Mouse (Mus musculus) gastrocnemius, postnatal 14 days (tissue): ENCODE results near the gene Zfp143. TPM values are rescaled to one million over a fixed set of nuclear protein-coding genes. Genes with fewer than 3 reads are reported as not detected.
"Not testable (repeated sequence)": the region's sequence is repeated elsewhere in the genome, so short reads cannot be mapped to it uniquely, and the experiment has no call there.

Experiments
- DNase-seq: peaks from one replicate; pipeline ENCODE4 v3.0.0; 2021; ENCODE audit warnings: mixed read lengths
- intact Hi-C: fragments of 180-260 bp; cut with DNase I; formaldehyde crosslinking; loops from one replicate; pipeline ENCODE4 v1.15.1; 2025; ENCODE audit warnings: low total_unique reads
- long read RNA-seq, 2 experiments: library from polyadenylated mRNA; stranded (forward); transcript quantifications; one replicate each; pipeline ENCODE4 v2.0.0; 2021
- total RNA-seq, 2 experiments: library from RNA; stranded (reverse); gene quantifications; 2 replicates each; pipeline ENCODE4 v1.2.3; 2021

Gene Zfp143
- total RNA-seq, result 1 to 10 TPM; 7.0 to 7.9 TPM
- long read RNA-seq, experiment 1, partial matches to known transcripts, result 0 of 7 reads
- long read RNA-seq, experiment 1, other reads (novel, unspliced or antisense), result 0 of 7 reads
- long read RNA-seq, experiment 2, partial matches to known transcripts, result 0 of 5 reads
- long read RNA-seq, experiment 2, other reads (novel, unspliced or antisense), result 0 of 5 reads

- intact Hi-C loops, result no loop called here
- DNase-seq, result peak; percentile 99
Measured at GRCm38 (mm10) chr7:110061199-110061751, at the start of gene Zfp143. Gene Zfp143, plus strand, starts transcription at chr7:110061217.

- intact Hi-C loops, result no loop called here
- DNase-seq, result no peak
Measured at GRCm38 (mm10) chr7:110011417-110011816, 49.6 kb upstream of the Zfp143 start.

DNA sequence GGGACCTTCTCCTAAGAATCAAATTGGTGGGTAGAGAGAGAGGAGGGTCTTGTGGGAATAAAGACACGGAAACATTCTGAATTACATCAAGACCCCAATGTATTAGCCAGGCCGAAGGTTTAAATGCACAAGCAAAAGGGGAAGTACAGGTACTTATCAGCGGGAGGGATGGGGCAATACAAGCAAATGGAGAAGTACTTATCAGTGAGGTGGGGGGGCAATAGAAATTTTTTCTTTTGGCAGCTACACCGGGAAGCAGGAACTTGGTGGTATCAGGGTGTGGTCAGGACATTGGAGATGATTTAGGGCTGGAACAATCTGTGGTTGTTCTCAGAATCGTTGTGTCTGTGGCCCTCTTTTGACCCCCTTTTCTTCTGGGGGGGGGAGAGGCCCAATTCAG lies 46.7 kb upstream of the Zfp143 start:
- intact Hi-C loops, result no loop called here
- DNase-seq, result no peak

DNA sequence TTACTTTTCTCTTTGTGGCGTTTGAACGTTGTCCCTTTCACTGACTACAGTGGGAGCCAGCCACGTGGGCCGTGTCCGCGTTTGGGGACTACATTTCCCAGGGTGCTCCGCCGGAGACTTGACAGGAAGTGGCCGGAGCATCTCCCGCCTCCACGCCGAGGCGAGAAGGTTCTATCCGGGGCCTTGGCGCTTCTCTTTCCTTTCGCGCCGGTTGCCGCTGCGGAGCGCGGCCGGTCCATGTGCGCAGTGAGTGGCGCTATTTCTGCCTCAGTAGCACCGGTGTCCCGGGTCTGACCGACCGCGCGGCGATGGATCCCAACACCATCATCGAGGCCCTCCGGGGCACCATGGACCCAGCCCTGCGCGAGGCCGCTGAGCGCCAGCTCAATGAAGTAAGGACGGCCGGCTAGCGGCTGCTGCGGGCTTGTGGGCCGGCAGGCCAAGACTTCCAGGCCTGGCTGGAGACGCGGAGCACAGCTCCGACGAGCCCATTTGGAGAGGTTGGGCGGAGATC lies 42.8 kb upstream of the Zfp143 start, which contains the start of gene Ipo7:
Ipo7 (plus strand) TSS at position 158 of the 514 bp plus-strand sequence.
- intact Hi-C loops, result no loop called here
- DNase-seq, result peak; percentile 95

DNA sequence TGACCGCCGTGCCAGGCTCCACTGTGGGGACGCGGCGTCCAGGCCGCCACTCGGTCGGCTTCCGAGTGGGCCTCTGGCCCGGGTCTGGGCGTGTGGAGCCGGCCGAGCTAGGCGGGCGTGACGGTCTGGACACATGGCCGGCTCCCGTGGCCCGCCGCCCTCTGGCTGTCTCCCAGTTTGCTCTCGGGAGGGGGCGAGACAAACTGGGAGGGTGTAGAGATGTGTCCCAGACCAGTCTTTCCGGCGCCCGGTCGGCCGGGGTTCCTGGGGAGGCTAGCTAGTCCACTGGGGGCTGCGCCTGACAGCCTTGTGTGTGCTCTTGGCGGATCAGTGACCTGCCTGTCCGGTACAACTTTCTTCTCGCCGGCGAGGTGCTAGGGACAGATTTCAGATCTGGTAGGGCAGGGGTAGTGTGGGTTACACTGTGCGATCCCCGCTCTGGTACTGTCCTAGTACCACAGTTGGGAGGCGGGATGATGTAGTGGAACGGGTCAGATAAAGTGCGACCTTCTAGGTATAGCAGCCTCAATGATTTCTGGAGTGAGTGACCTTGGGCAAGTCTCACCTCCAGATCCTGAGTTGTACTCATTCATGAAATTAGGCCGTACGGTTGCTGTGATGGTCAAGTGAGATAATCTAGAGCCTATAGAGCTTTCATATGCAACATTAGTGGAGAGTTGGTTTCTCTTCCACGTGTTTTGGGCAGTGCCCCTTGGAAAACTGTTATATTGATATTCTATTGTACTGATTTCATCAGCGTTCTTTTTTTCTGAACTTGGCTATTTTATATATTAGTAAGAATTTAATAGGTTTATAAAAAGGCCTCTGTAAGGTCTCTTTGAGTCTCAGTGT lies 42.2 kb upstream of the Zfp143 start:
- DNase-seq, result peak; percentile 88
- intact Hi-C loops, result no loop called here

- DNase-seq, result no peak
- intact Hi-C loops, result no loop called here
Measured at GRCm38 (mm10) chr7:110023553-110023952, 37.5 kb upstream of the Zfp143 start.

DNA sequence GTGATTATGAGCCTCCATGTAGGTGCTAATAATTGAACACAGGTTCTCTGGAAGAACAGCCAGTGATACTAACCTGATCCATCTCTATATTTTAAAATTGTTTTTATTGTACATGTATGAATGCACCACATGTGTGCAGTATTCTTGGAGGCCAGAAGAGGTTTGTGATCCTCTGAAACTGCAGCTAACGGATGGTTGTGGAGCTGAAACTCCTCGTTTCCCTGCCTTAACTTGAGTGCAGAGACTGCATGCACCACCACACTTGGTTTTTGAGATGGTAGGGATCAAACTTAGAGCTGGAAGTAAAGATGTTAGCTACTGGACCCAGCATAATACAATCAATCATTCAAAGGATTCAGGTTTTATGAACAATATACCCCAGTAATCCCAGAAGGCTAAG lies 34.4 kb upstream of the Zfp143 start:
- intact Hi-C loops, result no loop called here
- no peak for DNase-seq

- no peak for DNase-seq
- intact Hi-C loops, result no loop called here
Measured at GRCm38 (mm10) chr7:110028826-110029225, 32.2 kb upstream of the Zfp143 start.

DNA sequence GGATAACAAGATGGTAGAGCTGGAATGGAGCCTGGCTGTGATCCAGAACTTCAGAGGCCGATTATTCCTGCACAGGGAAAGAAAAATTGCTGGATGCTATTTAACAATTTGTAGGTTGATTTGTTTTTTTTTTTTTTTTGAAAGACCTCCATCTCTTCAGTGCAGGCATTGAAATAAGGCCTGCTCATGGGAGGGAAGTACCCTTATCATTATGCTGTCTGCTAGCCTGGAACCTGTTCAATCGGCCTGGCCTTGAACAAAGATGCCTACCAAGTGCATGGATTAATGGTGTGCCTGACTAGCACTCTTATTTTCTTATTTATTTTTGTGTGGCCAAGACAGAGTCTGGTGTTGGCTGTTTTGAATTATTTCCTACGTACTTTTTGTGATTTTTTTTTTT lies 30.7 kb upstream of the Zfp143 start:
- intact Hi-C loops, result loop anchor here (10.0 kb wide), 1 partner anchor 56 kb away; no protein-coding TSS in a partner anchor
- no peak for DNase-seq

GRCm38 (mm10) chr7:110057723-110058122 lies 3.3 kb upstream of the Zfp143 start:
- DNase-seq, intact Hi-C loops: not testable (repeated sequence)

DNA sequence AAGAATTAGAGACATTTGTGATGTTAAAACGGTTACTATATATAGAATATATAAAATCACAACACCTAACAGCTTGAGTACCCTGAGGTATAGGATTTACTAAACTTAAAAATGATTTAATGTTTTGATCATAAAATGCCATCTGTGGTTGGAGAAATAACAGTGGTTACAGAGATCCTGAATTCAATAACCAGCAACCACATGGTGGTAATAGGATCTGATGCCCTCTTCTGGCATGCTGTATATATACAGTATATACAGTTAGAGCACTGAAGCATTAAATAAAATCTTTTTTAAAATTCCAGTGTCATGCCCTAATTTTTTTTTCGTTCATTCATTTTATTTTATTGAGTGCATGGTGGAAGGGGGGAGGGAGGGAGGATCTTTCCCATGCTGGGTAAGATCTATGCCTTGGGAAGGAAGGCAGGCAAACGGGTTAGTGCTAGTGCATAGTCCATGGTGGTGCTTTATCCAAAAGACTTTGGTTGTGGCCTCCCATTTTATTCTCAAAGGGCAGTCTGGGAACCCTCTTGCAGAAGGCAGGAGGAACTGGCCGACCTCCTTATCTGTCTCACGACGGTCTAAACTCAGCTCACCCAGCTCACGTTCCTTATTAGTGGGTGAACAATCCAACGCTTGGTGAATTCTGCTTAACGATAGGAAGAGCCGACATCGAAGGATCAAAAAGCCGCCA lies 1.8 kb upstream of the Zfp143 start:
- intact Hi-C loops, result no loop called here
- DNase-seq, result no peak

- intact Hi-C loops, result no loop called here
- DNase-seq, result no peak
Measured at GRCm38 (mm10) chr7:110060106-110060668, 830 bp upstream of the Zfp143 start.

- intact Hi-C loops, result no loop called here
- DNase-seq, result no peak
Measured at GRCm38 (mm10) chr7:110060669-110061198, 283 bp upstream of the Zfp143 start.

DNA sequence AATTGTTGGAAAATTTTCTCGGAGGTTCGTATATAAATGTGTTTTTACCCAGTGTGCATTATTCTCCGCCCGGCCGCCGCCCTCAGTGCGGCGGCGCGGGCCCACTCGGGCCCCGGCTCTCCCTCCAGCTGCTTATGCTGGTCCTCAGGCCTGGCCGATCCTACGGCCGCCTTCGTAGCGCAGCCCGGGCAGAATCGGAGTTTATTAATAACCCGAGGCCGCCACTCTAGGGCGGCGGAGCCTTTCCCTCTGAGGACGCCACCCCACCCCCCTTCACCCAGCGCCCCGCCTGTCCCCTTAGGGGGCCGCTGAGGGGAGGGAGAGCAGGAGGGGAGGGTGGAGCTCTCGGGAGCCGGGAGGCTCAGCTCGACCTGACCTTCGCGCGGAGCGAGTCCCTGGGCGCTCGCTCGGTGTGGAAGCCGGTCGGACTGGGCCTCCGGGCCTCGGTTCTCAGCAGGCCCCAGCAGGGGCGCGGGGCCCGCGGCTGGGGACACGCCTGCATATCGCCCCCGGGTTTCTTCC lies 796 bp downstream of the Zfp143 start:
- peak; percentile 92 for DNase-seq
- intact Hi-C loops, result no loop called here

- intact Hi-C loops, result no loop called here
- DNase-seq, result no peak
Measured at GRCm38 (mm10) chr7:110063731-110064130, 2.7 kb downstream of the Zfp143 start.

DNA sequence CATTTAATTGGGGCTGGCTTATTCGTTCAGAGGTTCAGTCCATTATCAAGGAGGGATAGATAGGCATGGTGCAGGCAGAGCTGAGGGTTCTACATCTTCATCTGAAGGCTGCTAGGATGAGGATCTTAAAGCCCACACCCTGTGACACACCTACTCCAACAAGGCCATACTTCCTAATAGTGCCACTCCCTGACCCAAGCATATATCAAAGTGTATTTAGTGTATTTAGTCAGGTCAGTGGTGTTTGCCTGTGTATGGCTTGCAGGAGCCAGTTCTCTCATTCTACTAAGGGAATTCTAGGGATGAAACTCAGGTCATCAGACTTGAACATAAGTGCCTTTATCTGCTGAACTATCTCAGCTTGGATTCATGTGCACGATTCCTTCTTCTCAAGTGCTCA lies 8.1 kb downstream of the Zfp143 start:
- intact Hi-C loops, result no loop called here

GRCm38 (mm10) chr7:110078168-110078567 lies 17.2 kb downstream of the Zfp143 start:
- no peak for DNase-seq

More for the DNA sequence above, 8.1 kb downstream of the Zfp143 start:
- DNase-seq, result no peak

GRCm38 (mm10) chr7:110083386-110084165 lies 22.6 kb downstream of the Zfp143 start:
- DNase-seq, result peak; percentile 45
- intact Hi-C loops, result no loop called here

More at GRCm38 (mm10) chr7:110078168-110078567, 17.2 kb downstream of the Zfp143 start:
- intact Hi-C loops, result no loop called here
